ENCODE assay signal across 8 mouse cellular contexts in genomic region chr2:62664135-62664670, GRCm38 (mm10). TPM values are rescaled to one million over a fixed set of nuclear protein-coding genes. Genes with fewer than 3 reads are reported as not detected.
DNase-seq lines count a peak whose midpoint lies in the region; ATAC-seq and TF ChIP-seq lines count a peak whose summit lies in the region.

TSS of gene Gca (plus strand) at chr2:62664285.

- H3K27ac ChIP-seq in brown adipose tissue, adult 24 weeks (replicated peaks; ENCODE audit: low read depth, low read length), result no peak within 1 kb of the TSS
- H3K27ac ChIP-seq in heart, embryonic 13.5 days (replicated peaks), result peak within 1 kb of the TSS; percentile 42
- H3K27ac ChIP-seq in liver, embryonic 11.5 days (ENCODE audit: low read depth, low read length), result no peak within 1 kb of the TSS
- no peak within 1 kb of the TSS for H3K27ac ChIP-seq in stomach, embryonic 14.5 days (ENCODE audit: low read length)

- WGBS in heart, embryonic 13.5 days, result under 1% methylated on average over 43 of the region's 43 CpGs
- under 1% methylated on average over 43 of the region's 43 CpGs for WGBS in liver, embryonic 11.5 days
- under 1% methylated on average over 43 of the region's 43 CpGs for WGBS in stomach, embryonic 14.5 days

- H3K79me3 ChIP-seq in C2C12 (ENCODE audit: low read depth), result no peaks in the 10 kb centered on the region

- H3K36me3 ChIP-seq in C2C12 (ENCODE audit: control insufficient read depth, insufficient read depth), result no peaks in the 10 kb centered on the region
- no peaks in the 10 kb centered on the region for H3K36me3 ChIP-seq in heart, embryonic 13.5 days
- H3K36me3 ChIP-seq in liver, embryonic 11.5 days (ENCODE audit: control insufficient read depth, insufficient read depth, low read length), result no peaks in the 10 kb centered on the region
- H3K36me3 ChIP-seq in stomach, embryonic 14.5 days (ENCODE audit: control insufficient read depth, insufficient read depth, low read length), result no peaks in the 10 kb centered on the region

- no peak within 1 kb of the TSS for H3K4me3 ChIP-seq in C2C12 (ENCODE audit: insufficient read depth, poor library complexity, severe bottlenecking)
- H3K4me3 ChIP-seq in brown adipose tissue, adult 24 weeks (ENCODE audit: insufficient read depth, low read depth, low read length), result peak within 1 kb of the TSS; percentile 64
- H3K4me3 ChIP-seq in heart, embryonic 13.5 days, result peak within 1 kb of the TSS; percentile 84
- peak within 1 kb of the TSS; percentile 66 for H3K4me3 ChIP-seq in liver, embryonic 11.5 days (ENCODE audit: low read depth, low read length)
- H3K4me3 ChIP-seq in stomach, embryonic 14.5 days (ENCODE audit: low read depth, low read length), result peak within 1 kb of the TSS; percentile 56

- H3ac ChIP-seq in C2C12 (ENCODE audit: control insufficient read depth, insufficient read length, low read depth), result peak within 1 kb of the TSS; percentile 12

- TF ChIP-seq CTCF in C2C12 (IDR thresholded peaks at IDR 0.05; ENCODE audit: control insufficient read depth, insufficient read depth, insufficient read length), result no peak

- peak within 1 kb of the TSS; percentile 92 for H3K4me2 ChIP-seq in heart, embryonic 13.5 days
- H3K4me2 ChIP-seq in liver, embryonic 11.5 days, result peak within 1 kb of the TSS; percentile 95
- H3K4me2 ChIP-seq in stomach, embryonic 14.5 days (replicated peaks; ENCODE audit: low read depth, low read length), result peak within 1 kb of the TSS; percentile 89

- H3K4me1 ChIP-seq in brown adipose tissue, adult 24 weeks (ENCODE audit: control insufficient read depth, insufficient read depth, insufficient read length, low read length), result no peaks in the 10 kb centered on the region
- H3K4me1 ChIP-seq in heart, embryonic 13.5 days, result 0 out of 2 replicates have a peak, but pooled peaks cover 8% of the 10 kb centered on the region
- H3K4me1 ChIP-seq in liver, embryonic 11.5 days (replicated peaks; ENCODE audit: control insufficient read depth, insufficient read depth, low read length), result no peaks in the 10 kb centered on the region
- no peaks in the 10 kb centered on the region for H3K4me1 ChIP-seq in stomach, embryonic 14.5 days (ENCODE audit: control insufficient read depth, insufficient read depth, low read length)

- H3K27me3 ChIP-seq in C2C12 (ENCODE audit: control insufficient read depth, insufficient read depth, insufficient read length), result no peaks in the 10 kb centered on the region
- 0 out of 2 replicates have a peak, but pooled peaks cover 3% of the 10 kb centered on the region for H3K27me3 ChIP-seq in heart, embryonic 13.5 days (replicated peaks)
- no peaks in the 10 kb centered on the region for H3K27me3 ChIP-seq in liver, embryonic 11.5 days (replicated peaks; ENCODE audit: control insufficient read depth, insufficient read depth, low read length)
- H3K27me3 ChIP-seq in stomach, embryonic 14.5 days (ENCODE audit: control insufficient read depth, insufficient read depth, low read length), result no peaks in the 10 kb centered on the region

- peak; percentile 47 for DNase-seq in fat pad, adult 2 months (ENCODE audit: extremely low read depth, low read depth, low spot score)
- DNase-seq in kidney, postnatal 10 days, result peak; percentile 90
- DNase-seq in liver, embryonic 11.5 days (ENCODE audit: low spot score), result peak; percentile 82
- peak; percentile 67 to 73 for DNase-seq in natural killer cell, adult 2 months (ENCODE audit: low spot score in 2 of 2)

- no peaks in the 10 kb centered on the region for H3K79me2 ChIP-seq in C2C12 (ENCODE audit: control insufficient read depth, insufficient read depth)

- peak; percentile 88 for ATAC-seq in heart, embryonic 13.5 days (ENCODE audit: extremely low read depth, insufficient number of reproducible peaks, low FRiP score, low TSS enrichment)
- ATAC-seq in liver, embryonic 11.5 days (replicated peaks; ENCODE audit: low FRiP score), result peak; percentile 99
- peak; percentile 95 for ATAC-seq in stomach, embryonic 14.5 days (ENCODE audit: insufficient number of reproducible peaks, insufficient read depth, low FRiP score, low read depth)

- H3K9ac ChIP-seq in heart, embryonic 13.5 days, result peak within 1 kb of the TSS; percentile 84
- H3K9ac ChIP-seq in liver, embryonic 11.5 days (ENCODE audit: low read depth, low read length), result peak within 1 kb of the TSS; percentile 57
- 0 out of 2 replicates have a peak within 1 kb of the TSS, but pooled peaks have one; percentile 36 for H3K9ac ChIP-seq in stomach, embryonic 14.5 days (replicated peaks; ENCODE audit: low read depth, low read length)

- H3K9me3 ChIP-seq in heart, embryonic 13.5 days, result no peaks in the 10 kb centered on the region
- H3K9me3 ChIP-seq in liver, embryonic 11.5 days (ENCODE audit: control insufficient read depth, low read length), result no peaks in the 10 kb centered on the region
- H3K9me3 ChIP-seq in stomach, embryonic 14.5 days (ENCODE audit: control insufficient read depth, low read depth, low read length), result no peaks in the 10 kb centered on the region

TF ChIP-seq in C2C12, 6 proteins besides CTCF, POLR2A, EP300 and RAD21:
- TF ChIP-seq MAX (IDR thresholded peaks at IDR 0.05), result no peak
- no peak for TF ChIP-seq MYOD1 (IDR thresholded peaks at IDR 0.05; ENCODE audit: control insufficient read depth, insufficient read length, low read depth)
- TF ChIP-seq MYOG (IDR thresholded peaks at IDR 0.05; ENCODE audit: control insufficient read depth, extremely low read depth, insufficient read length), result no peak
- TF ChIP-seq CEBPB (IDR thresholded peaks at IDR 0.05; ENCODE audit: low read depth), result no peak
- no peak for TF ChIP-seq USF1 (IDR thresholded peaks at IDR 0.05; ENCODE audit: low read depth)
- TF ChIP-seq FOSL1 (IDR thresholded peaks at IDR 0.05; ENCODE audit: insufficient read depth, low read length, poor library complexity, severe bottlenecking), result no peak
TF ChIP-seq in C2C12: peak in this region for 0.

RNA-seq across cellular contexts. Expression of gene Gca, which starts in this region (rescaled TPM):
- 0.04 TPM for polyA plus RNA-seq in C2C12 (2012; fragmentation: generic; extraction: Trizol)
- 1.5 and 1.9 TPM in 2 replicates for polyA plus RNA-seq in brown adipose tissue, adult 24 weeks (2012; ENCODE audit: insufficient read depth, insufficient read length, missing spikeins)
- polyA plus RNA-seq in heart, embryonic 13.5 days (2015; fragmentation: Nextera tagmentation; extraction: Ambion mirVana), result 13.1 and 13.5 TPM in 2 replicates
- 2.6 and 3.1 TPM in 2 replicates for polyA plus RNA-seq in liver, embryonic 11.5 days (2014; fragmentation: Nextera tagmentation; extraction: Ambion mirVana)
- 5.9 and 7.2 TPM in 2 replicates for polyA plus RNA-seq in stomach, embryonic 14.5 days (2014; fragmentation: Nextera tagmentation; extraction: Ambion mirVana)
